Comparison of ENCODE assay signal across 36 mouse cellular contexts in the genomic region with DNA sequence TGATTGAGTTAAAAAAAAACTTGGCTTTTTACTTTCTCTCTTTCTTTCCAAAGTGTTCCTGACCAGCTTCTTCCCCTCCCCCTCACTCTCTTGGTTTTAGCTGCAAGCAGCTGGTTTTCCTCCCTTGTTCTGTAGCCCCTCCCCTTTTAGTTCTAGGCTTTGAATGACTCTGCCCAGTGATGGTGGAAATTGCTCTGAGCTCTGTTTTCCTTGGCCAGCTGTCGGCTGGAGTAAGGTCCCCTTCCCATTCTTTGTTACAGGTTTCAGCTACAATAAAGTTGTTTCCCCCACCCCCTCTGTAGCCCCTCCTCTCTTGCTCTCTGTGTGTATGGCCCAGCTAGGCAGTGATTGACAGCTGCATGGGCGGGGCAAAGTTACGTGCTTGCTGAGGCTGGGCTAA. TPM values are rescaled to one million over a fixed set of nuclear protein-coding genes. Genes with fewer than 3 reads are reported as not detected.
DNase-seq lines count a peak whose midpoint lies in the region; ATAC-seq and TF ChIP-seq lines count a peak whose summit lies in the region.
"Had no signal": no experiment of that assay in that cellular context is flagged by ENCODE, and none has a peak within 500 bp of the region (broad histone marks: within the 10 kb centered on the region; RNA-seq: fewer than 3 reads in every experiment).

No protein-coding gene starts in this region.

- peaks cover 9% of the 10 kb centered on the region for H3K9me3 ChIP-seq in embryonic facial prominence, embryonic 14.5 days (ENCODE audit: control insufficient read depth, low read length)
- peaks cover 9% of the 10 kb centered on the region for H3K9me3 ChIP-seq in embryonic facial prominence, embryonic 10.5 days
- H3K9me3 ChIP-seq in ES-Bruce4 (replicated peaks; ENCODE audit: control insufficient read depth, insufficient read depth, low read length, poor library complexity, severe bottlenecking): no peaks in the 10 kb centered on the region
- H3K9me3 ChIP-seq in ES-E14 (ENCODE audit: control insufficient read depth, insufficient read depth, low read depth, low read length): no peaks in the 10 kb centered on the region
- H3K9me3 ChIP-seq: G1E; heart, embryonic 15.5 days; hindbrain, embryonic 15.5 days had no signal

- no peak overlapping the region for H3K4me3 ChIP-seq in embryonic facial prominence, embryonic 14.5 days (ENCODE audit: low read depth, low read length)
- no peak overlapping the region for H3K4me3 ChIP-seq in embryonic facial prominence, embryonic 10.5 days
- no peak overlapping the region for H3K4me3 ChIP-seq in ES-Bruce4 (ENCODE audit: low read depth, low read length)
- H3K4me3 ChIP-seq in ES-E14 (ENCODE audit: insufficient read depth in 1 of 2, low read depth in 1 of 2, low read length in 2 of 2, poor library complexity in 1 of 2, severe bottlenecking in 1 of 2): no peak overlapping the region
- H3K4me3 ChIP-seq: embryonic facial prominence, embryonic 15.5 days; heart, embryonic 12.5 days; heart, embryonic 15.5 days; hindbrain, embryonic 10.5 days; hindbrain, embryonic 15.5 days had no signal

- H3K27ac ChIP-seq in embryonic facial prominence, embryonic 14.5 days (replicated peaks; ENCODE audit: low read depth, low read length): no peak overlapping the region
- H3K27ac ChIP-seq in embryonic facial prominence, embryonic 10.5 days (replicated peaks): no peak overlapping the region
- H3K27ac ChIP-seq in ES-Bruce4 (ENCODE audit: insufficient read depth, low read length): peak overlapping the region; percentile 81; the same call in 1 of the 2 replicates
- H3K27ac ChIP-seq in ES-E14 (ENCODE audit: insufficient read depth, low read depth, low read length, poor library complexity, severe bottlenecking): no peak overlapping the region; the same call in 1 of the 2 replicates
- H3K27ac ChIP-seq: embryonic facial prominence, embryonic 15.5 days; heart, embryonic 15.5 days; hindbrain, embryonic 10.5 days; hindbrain, embryonic 15.5 days had no signal

- H3K36me3 ChIP-seq in embryonic facial prominence, embryonic 14.5 days (ENCODE audit: control insufficient read depth, insufficient read depth, low read length): no peaks in the 10 kb centered on the region
- no peaks in the 10 kb centered on the region for H3K36me3 ChIP-seq in embryonic facial prominence, embryonic 10.5 days (replicated peaks)
- H3K36me3 ChIP-seq in ES-Bruce4 (ENCODE audit: control insufficient read depth, insufficient read depth, low read length, poor library complexity, severe bottlenecking) (no peaks in the 10 kb centered on the region), ES-E14 (ENCODE audit: control insufficient read depth, insufficient read depth, low read length, poor library complexity, severe bottlenecking) (no peaks in the 10 kb centered on the region)
- H3K36me3 ChIP-seq: embryonic facial prominence, embryonic 15.5 days; G1E; heart, embryonic 12.5 days; heart, embryonic 15.5 days; hindbrain, embryonic 10.5 days; hindbrain, embryonic 15.5 days had no signal

- no peak for TF ChIP-seq EP300 in ES-Bruce4 (IDR thresholded peaks at IDR 0.05; ENCODE audit: insufficient read depth, low read depth, low read length)

- no peak for ATAC-seq in embryonic facial prominence, embryonic 14.5 days (ENCODE audit: low read depth)
- ATAC-seq: activated CD4-positive, CD25-positive, alpha-beta regulatory T cell, adult 4 months; forebrain, embryonic 14.5 days; intestine, postnatal 0 days; Patski had no signal

- H3K4me2 ChIP-seq in embryonic facial prominence, embryonic 14.5 days (ENCODE audit: low read depth, low read length): no peak overlapping the region
- H3K4me2 ChIP-seq: embryonic facial prominence, embryonic 15.5 days; heart, embryonic 12.5 days; heart, embryonic 15.5 days; hindbrain, embryonic 15.5 days had no signal

- intact Hi-C loops in left cerebral cortex, postnatal 4 days (cut with DNase I): no loop called here

- no peak overlapping the region for H3K9ac ChIP-seq in embryonic facial prominence, embryonic 14.5 days (ENCODE audit: low read depth, low read length)
- H3K9ac ChIP-seq in ES-Bruce4 (ENCODE audit: low read depth, poor library complexity, severe bottlenecking) (no peak overlapping the region), ES-E14 (ENCODE audit: insufficient read depth, low read depth, low read length, poor library complexity, severe bottlenecking) (no peak overlapping the region)
- H3K9ac ChIP-seq: embryonic facial prominence, embryonic 15.5 days; heart, embryonic 12.5 days; heart, embryonic 15.5 days; hindbrain, embryonic 15.5 days had no signal

- DNase-seq in embryonic facial prominence, embryonic 14.5 days (ENCODE audit: low spot score): peak; percentile 0
- no peak for DNase-seq in embryonic facial prominence, embryonic 10.5 days (ENCODE audit: low spot score)
- DNase-seq in ES-E14 (ENCODE audit: low read depth, low spot score): peak; percentile 33
- peak; percentile 8 for DNase-seq in brain, embryonic 14.5 days (ENCODE audit: low read depth)
- no peak for DNase-seq in left cerebral cortex, postnatal 4 days
- DNase-seq in left cerebral cortex, adult 11 months (ENCODE audit: low spot score): no peak
- DNase-seq in thymus, postnatal 14 days: no peak
- DNase-seq: adrenal gland, adult 8-10 months; adrenal gland, postnatal 25 days; B cell, adult 2 months; cerebellum, adult 18-20 months; cerebellum, adult 9-10 months; cerebellum, postnatal 25 days; gastrocnemius, postnatal 25 days; heart, adult 18-20 months; heart, postnatal 10 days; heart, postnatal 36 days; kidney, adult 8-10 months had no signal

- no peak for TF ChIP-seq POLR2A in ES-Bruce4 (IDR thresholded peaks at IDR 0.05; ENCODE audit: insufficient read depth, low read length)
- no peak for TF ChIP-seq POLR2A in brain, embryonic 14.5 days (IDR thresholded peaks at IDR 0.05; ENCODE audit: borderline replicate concordance, extremely low read depth, insufficient read depth, insufficient read length, poor library complexity, severe bottlenecking)

- no peaks in the 10 kb centered on the region for H3K4me1 ChIP-seq in embryonic facial prominence, embryonic 14.5 days (ENCODE audit: control insufficient read depth, insufficient read depth, low read length)
- no peaks in the 10 kb centered on the region for H3K4me1 ChIP-seq in embryonic facial prominence, embryonic 10.5 days
- no peaks in the 10 kb centered on the region for H3K4me1 ChIP-seq in ES-Bruce4 (ENCODE audit: control insufficient read depth, insufficient read depth, low read length)
- peaks cover 0 to 3% of the 10 kb centered on the region in 2 experiments; a peak in 1 of 4 replicates for H3K4me1 ChIP-seq in ES-E14 (ENCODE audit: control insufficient read depth in 2 of 2, insufficient read depth in 2 of 2, low read length in 2 of 2, poor library complexity in 1 of 2)
- H3K4me1 ChIP-seq: embryonic facial prominence, embryonic 15.5 days; heart, embryonic 12.5 days; heart, embryonic 15.5 days; hindbrain, embryonic 10.5 days; hindbrain, embryonic 15.5 days had no signal

- in situ Hi-C loops in ES-E14 (cut with MboI; ENCODE audit: low sequenced_read_pairs in 2 of 2, unreplicated experiment in 2 of 2): no loop called here

- H3K27me3 ChIP-seq in embryonic facial prominence, embryonic 14.5 days (replicated peaks; ENCODE audit: control insufficient read depth, insufficient read depth, low read length): no peaks in the 10 kb centered on the region
- H3K27me3 ChIP-seq in embryonic facial prominence, embryonic 10.5 days (replicated peaks; ENCODE audit: low read depth, poor library complexity, severe bottlenecking): no peaks in the 10 kb centered on the region
- no peaks in the 10 kb centered on the region for H3K27me3 ChIP-seq in ES-Bruce4 (ENCODE audit: control insufficient read depth, insufficient read depth, low read length, poor library complexity, severe bottlenecking)
- H3K27me3 ChIP-seq: embryonic facial prominence, embryonic 15.5 days; heart, embryonic 12.5 days; heart, embryonic 15.5 days; hindbrain, embryonic 15.5 days; Patski had no signal

- 60% methylated on average over 3 of the region's 3 CpGs for WGBS in embryonic facial prominence, embryonic 14.5 days
- 67% methylated on average over 3 of the region's 3 CpGs for WGBS in embryonic facial prominence, embryonic 10.5 days

- no peak for TF ChIP-seq CTCF in ES-Bruce4 (IDR thresholded peaks at IDR 0.05; ENCODE audit: low read depth, low read length)
- TF ChIP-seq CTCF in brain, embryonic 14.5 days (IDR thresholded peaks at IDR 0.05; ENCODE audit: borderline replicate concordance, extremely low read depth, insufficient read depth, insufficient read length): no peak

TF ChIP-seq in ES-E14, 5 proteins besides CTCF, POLR2A, EP300 and RAD21:
- TF ChIP-seq CHD2 (IDR thresholded peaks at IDR 0.05; ENCODE audit: low read depth, low read length) (no peak), ZC3H11A (IDR thresholded peaks at IDR 0.05; ENCODE audit: borderline replicate concordance, low read depth, low read length) (no peak), ZNF384 (IDR thresholded peaks at IDR 0.05; ENCODE audit: low read depth, low read length) (no peak), MAFK (IDR thresholded peaks at IDR 0.05; ENCODE audit: insufficient read depth, low read depth, low read length) (no peak), HCFC1 (IDR thresholded peaks at IDR 0.05; ENCODE audit: borderline replicate concordance, insufficient read depth, low read length) (no peak; the same call in 1 of the 2 replicates)

RNA-seq across cellular contexts. Expression of gene Cyp2d12, which starts 47.9 kb away (rescaled TPM):
- not detected in 2 replicates for polyA plus RNA-seq in embryonic facial prominence, embryonic 14.5 days (2014; fragmentation: Nextera tagmentation; extraction: Ambion mirVana)
- polyA plus RNA-seq in embryonic facial prominence, embryonic 10.5 days (2016; fragmentation: Nextera tagmentation; extraction: Ambion mirVana): not detected in 2 replicates
- not detected in 2 replicates for polyA plus RNA-seq in ES-Bruce4 (2011; ENCODE audit: insufficient read depth, insufficient read length, low read depth, missing spikeins)
- total RNA-seq in ES-E14 (2012; rRNA removed): not detected in 2 replicates
- polyA plus RNA-seq in brain, embryonic 14.5 days (2012; rRNA removed): not detected in 2 replicates
- not detected for total RNA-seq in left cerebral cortex, postnatal 4 days (2021)
- total RNA-seq: adrenal gland, adult 8-10 months; adrenal gland, postnatal 25 days; CH12.LX; common myeloid progenitor, adult 5-6 weeks; gastrocnemius, adult 8-10 months; gastrocnemius, postnatal 25 days; heart, adult 18-20 months; heart, postnatal 10 days; heart, postnatal 36 days had no signal
- polyA plus RNA-seq: activated CD4-positive, CD25-positive, alpha-beta regulatory T cell, adult 4 months; embryonic facial prominence, embryonic 11.5 days; embryonic facial prominence, embryonic 15.5 days; forebrain, embryonic 11.5 days; forebrain, embryonic 14.5 days; G1E; gonadal fat pad, adult 2 months; heart, embryonic 12.5 days; heart, embryonic 15.5 days; hindbrain, embryonic 10.5 days; hindbrain, embryonic 15.5 days; intestine, embryonic 14.5 days; intestine, postnatal 0 days; Patski had no signal

Comparison
In these comparisons a context has a peak if more than half of its experiments do, and no peak if none do; other contexts are left out.
1. DNase-seq: peak in embryonic facial prominence, embryonic 14.5 days (single experiment), ES-E14 (single experiment) and brain, embryonic 14.5 days (single experiment); none in embryonic facial prominence, embryonic 10.5 days (single experiment), left cerebral cortex, postnatal 4 days (single experiment), left cerebral cortex, adult 11 months (single experiment) and thymus, postnatal 14 days (single experiment).